Mouse (Mus musculus) liver, postnatal 0 days (tissue): ENCODE data around the gene Nln.

Source experiments
- CTCF ChIP-seq: sonication (generic); IDR thresholded peaks from 2 replicates; pipeline ENCODE4 v1.5.1; 2016; ENCODE audit warnings: antibody characterized with exemption, low read depth
- EP300 ChIP-seq: IDR thresholded peaks from 2 replicates; pipeline ENCODE4 v1.6.1; 2016; ENCODE audit warnings: antibody characterized with exemption, low read depth, mild to moderate bottlenecking

DNA sequence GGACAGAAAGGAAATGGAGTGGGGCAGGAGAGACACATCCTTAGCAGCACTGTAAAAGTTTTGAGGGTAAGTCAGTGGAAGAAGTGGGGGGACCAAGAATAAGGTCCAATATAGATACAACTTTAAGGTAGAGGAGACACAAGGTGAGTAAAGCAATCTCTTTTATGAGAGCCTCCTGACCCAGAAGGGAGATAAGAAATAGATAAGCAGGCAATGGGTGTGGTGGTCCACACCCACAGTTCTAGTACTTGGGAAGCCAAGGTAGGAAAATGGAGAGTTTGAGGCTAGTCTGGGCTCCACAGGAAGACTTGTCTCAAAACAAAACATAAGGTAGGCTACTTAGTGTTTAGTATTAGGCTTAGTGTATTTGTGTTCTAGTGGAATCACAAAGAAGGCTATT lies 79.9 kb downstream of the Nln start:
- no peak for TF ChIP-seq EP300
- no peak for TF ChIP-seq CTCF
